Mouse (Mus musculus) cerebellum, postnatal 36 days (tissue): Measurements from ENCODE around the gene Sult1b1.
"Not testable (repeated sequence)": the region's sequence is repeated elsewhere in the genome, so short reads cannot be mapped to it uniquely, and the experiment has no call there.

Experiments
- DNase-seq, 2 experiments: peaks; one replicate each; pipeline ENCODE4 v3.0.0; 2021 to 2022; ENCODE audit warnings: mixed read lengths in 2 of 2

The Sult1b1 gene

GRCm38 (mm10) chr5:87538111-87538510, at the start of gene Sult1b1:
Gene Sult1b1, minus strand, starts transcription at chr5:87538195.
- no peak for DNase-seq

GRCm38 (mm10) chr5:87580389-87580788, 42.4 kb upstream of the Sult1b1 start:
- DNase-seq, result no peak

- DNase-seq, result no peak
Observed at GRCm38 (mm10) chr5:87574174-87574573, 36.2 kb upstream of the Sult1b1 start.

- no peak for DNase-seq
Observed at GRCm38 (mm10) chr5:87573490-87573889, 35.5 kb upstream of the Sult1b1 start.

GRCm38 (mm10) chr5:87572781-87573180, 34.8 kb upstream of the Sult1b1 start:
- no peak for DNase-seq

GRCm38 (mm10) chr5:87568845-87569244, 30.9 kb upstream of the Sult1b1 start, which contains the start of gene Sult1d1:
Gene Sult1d1, minus strand, starts transcription at chr5:87569027.
- no peak for DNase-seq

- no peak for DNase-seq
Observed at GRCm38 (mm10) chr5:87567306-87567705, 29.3 kb upstream of the Sult1b1 start.

- DNase-seq, result no peak
Observed at GRCm38 (mm10) chr5:87562966-87563365, 25.0 kb upstream of the Sult1b1 start.

- DNase-seq, result no peak
Observed at GRCm38 (mm10) chr5:87562526-87562925, 24.5 kb upstream of the Sult1b1 start.

GRCm38 (mm10) chr5:87560145-87560544, 22.1 kb upstream of the Sult1b1 start:
- no peak for DNase-seq

GRCm38 (mm10) chr5:87550935-87551334, 12.9 kb upstream of the Sult1b1 start:
- no peak for DNase-seq

- no peak for DNase-seq
Observed at GRCm38 (mm10) chr5:87535994-87536644, 1.9 kb downstream of the Sult1b1 start.

GRCm38 (mm10) chr5:87532288-87532687, 5.7 kb downstream of the Sult1b1 start:
- DNase-seq, result no peak

GRCm38 (mm10) chr5:87523561-87523960, 14.4 kb downstream of the Sult1b1 start:
- DNase-seq, result not testable (repeated sequence)

GRCm38 (mm10) chr5:87505776-87506458, 32.1 kb downstream of the Sult1b1 start:
- DNase-seq, result no peak

GRCm38 (mm10) chr5:87502687-87503086, 35.3 kb downstream of the Sult1b1 start:
- DNase-seq, result no peak

- no peak for DNase-seq
Observed at GRCm38 (mm10) chr5:87499341-87499740, 38.7 kb downstream of the Sult1b1 start.

- DNase-seq, result no peak
Observed at GRCm38 (mm10) chr5:87498936-87499335, 39.1 kb downstream of the Sult1b1 start.

- no peak for DNase-seq
Observed at GRCm38 (mm10) chr5:87490771-87491170, 47.2 kb downstream of the Sult1b1 start, which contains the start of gene Ugt2a1. Gene Ugt2a1, minus strand, starts transcription at chr5:87490871.

GRCm38 (mm10) chr5:87486706-87487105, 51.3 kb downstream of the Sult1b1 start, which contains the start of gene Gm43638:
Gene Gm43638, minus strand, starts transcription at chr5:87486806.
- not testable (repeated sequence) for DNase-seq

GRCm38 (mm10) chr5:87482160-87482559, 55.8 kb downstream of the Sult1b1 start, which contains the start of gene Ugt2a2:
Gene Ugt2a2, minus strand, starts transcription at chr5:87482260.
- DNase-seq, result no peak
